Mouse (Mus musculus): ENCODE measurements at regions not wholly inside any gene's neighbourhood (a gene's known extent, or its start where the extent isn't known, plus 50 kb on each side); places are given as distances from the start of the nearest gene placed in this dataset.

DNA sequence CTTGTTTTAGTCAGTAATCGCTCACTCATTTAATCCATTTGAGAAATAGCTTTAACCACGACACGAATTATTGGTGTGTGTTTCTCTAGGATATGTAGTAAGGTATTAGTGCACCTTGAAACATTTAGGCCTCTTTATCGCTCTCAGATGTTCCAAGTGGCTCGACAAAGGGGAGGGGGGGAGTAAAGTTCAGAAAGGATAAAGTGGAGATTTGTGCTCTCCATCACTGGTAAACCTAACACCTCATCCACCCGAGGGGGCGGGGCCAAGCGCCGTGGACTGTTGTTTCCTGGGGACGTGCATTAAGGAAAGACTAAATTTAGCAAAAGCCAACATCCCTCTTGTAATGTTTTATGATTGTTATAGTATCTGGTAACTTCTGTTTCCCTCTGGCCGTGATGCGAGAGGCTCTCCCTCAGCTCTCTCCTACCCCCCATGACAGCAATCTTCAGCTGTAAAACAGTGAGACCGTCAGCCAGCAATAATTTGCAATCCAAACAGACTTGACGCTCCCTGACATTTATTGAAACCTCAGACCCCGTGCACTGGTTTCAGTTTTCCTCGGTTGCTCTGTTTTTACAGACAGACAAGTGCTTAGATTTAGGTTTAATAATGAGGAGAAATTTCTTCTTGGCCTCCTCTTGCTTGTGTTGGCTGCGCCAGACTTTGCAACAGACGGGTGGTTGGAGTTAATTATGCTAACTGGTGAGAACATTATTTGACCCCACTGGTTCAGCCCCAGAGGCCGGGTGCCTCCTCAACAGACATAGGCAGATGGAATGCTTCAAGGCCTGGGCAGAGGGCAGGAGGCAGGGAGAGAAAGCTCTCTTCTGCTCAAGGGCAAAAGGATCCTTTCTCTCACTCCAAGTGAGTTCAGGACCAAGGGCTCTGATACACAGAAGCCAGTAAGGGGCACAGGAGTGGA, 542.8 kb upstream of the Sox9 start:
- DNase-seq, result no peak

DNA sequence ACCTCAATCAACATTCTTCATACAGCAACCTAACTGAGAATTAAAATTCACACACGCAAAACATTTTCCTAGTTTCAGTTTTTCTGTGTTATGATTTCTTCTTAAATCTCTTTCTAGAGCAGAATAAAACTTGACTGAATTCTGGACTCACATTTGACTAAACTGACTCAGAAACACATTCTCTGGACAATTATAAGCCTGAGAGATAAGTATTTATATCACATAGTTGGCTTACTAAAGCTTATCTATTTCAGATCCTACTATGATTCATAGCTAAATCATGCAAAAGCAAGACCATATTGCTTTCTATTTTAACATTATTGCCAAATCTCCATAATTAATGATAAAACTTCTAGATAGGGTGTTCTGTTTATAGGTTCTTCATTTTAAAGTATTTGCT, 529.5 kb upstream of the Sox9 start:
- no peak for DNase-seq

DNA sequence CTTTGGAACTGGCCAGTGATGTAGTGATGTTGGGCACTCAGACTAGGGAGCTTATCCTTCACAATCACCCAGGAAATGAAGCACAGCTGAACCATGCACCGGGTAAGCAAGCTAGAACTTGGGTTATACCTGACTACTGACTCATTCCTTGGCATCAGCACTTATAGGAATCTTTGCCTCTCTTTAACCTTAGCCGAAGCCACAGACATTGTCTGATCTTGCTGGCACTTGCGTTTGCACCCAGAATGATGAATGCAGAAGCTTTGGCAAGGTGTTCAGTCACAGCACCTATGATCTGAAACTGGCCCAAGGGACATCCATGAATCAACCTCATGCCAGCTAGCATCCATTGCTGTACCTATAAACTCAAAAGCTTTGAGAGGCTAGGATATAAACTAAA, 529.0 kb upstream of the Sox9 start:
- DNase-seq, result no peak

- DNase-seq, result no peak
Measured at GRCm38 (mm10) chr11:112256326-112256725, 525.7 kb upstream of the Sox9 start.

GRCm38 (mm10) chr11:112264077-112264476, 517.9 kb upstream of the Sox9 start:
- no peak for DNase-seq

- no peak for DNase-seq
Measured at GRCm38 (mm10) chr11:112270911-112271310, 511.1 kb upstream of the Sox9 start.

- no peak for DNase-seq
Measured at GRCm38 (mm10) chr11:112278566-112278965, 503.5 kb upstream of the Sox9 start.

- DNase-seq, result no peak
Measured at GRCm38 (mm10) chr11:112282911-112283310, 499.1 kb upstream of the Sox9 start.

DNA sequence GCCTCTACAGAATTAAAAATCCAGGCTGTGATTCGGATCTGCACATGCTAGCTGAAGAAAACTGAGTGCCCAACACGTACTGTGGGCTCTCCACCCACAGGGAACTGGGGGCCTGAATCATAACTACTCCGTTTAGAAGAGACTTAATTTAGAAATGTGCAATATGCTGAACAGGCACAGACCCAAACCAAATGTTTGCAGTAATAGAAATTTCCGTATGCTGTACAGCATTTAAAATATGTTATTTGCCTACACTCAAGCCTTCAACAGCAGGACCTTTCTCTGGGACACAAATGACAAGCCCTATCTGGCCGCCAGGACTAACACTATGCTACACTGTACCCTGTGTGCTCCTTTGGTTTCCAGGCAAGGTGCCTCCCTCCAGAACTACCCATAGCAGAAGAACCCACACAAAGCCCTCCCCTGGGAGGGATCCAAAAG, 483.1 kb upstream of the Sox9 start:
- DNase-seq, result no peak

DNA sequence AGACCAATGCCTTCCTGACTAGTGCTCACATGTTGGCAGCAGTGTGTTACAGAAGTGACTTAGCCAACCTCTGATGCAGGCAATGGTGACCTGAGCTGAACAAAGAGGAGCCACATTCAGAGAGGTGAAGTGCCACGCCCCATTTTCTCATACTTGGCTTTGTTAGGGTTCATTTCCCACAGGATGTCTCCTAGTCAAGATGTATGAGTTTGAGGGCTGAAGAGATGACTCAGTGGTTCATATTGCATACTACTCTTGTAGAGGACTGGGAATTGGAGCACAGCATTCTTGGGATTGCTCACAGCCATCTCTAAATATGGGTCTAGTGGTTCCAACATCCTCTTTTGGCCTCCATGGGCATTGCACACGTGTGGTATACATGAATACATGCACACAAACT, 478.9 kb upstream of the Sox9 start:
- DNase-seq, result no peak

- DNase-seq, result no peak
Measured at GRCm38 (mm10) chr11:112325850-112326249, 456.2 kb upstream of the Sox9 start.

DNA sequence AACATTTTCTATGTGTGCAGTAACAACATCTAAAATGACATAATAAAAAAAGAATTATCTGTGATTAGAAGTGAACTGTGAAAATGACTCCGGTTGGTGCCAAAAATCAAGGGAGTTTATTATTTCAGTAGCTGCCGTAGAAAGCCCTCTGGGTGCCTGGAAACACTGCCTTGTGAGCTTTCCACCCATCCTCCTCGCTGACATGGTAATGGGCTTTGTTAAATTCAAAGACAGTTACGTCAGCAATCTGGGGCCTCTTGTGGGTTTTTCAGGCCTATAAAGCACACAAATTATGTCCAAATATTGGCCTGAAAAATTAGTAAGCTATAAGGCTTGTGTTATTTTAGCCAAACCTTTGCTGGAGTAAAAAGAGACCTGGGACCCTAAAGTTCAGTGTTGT, 454.4 kb upstream of the Sox9 start:
- DNase-seq, result no peak

GRCm38 (mm10) chr11:112345133-112345532, 436.9 kb upstream of the Sox9 start:
- DNase-seq, result no peak

- no peak for DNase-seq
Measured at GRCm38 (mm10) chr11:112345586-112345985, 436.4 kb upstream of the Sox9 start.

DNA sequence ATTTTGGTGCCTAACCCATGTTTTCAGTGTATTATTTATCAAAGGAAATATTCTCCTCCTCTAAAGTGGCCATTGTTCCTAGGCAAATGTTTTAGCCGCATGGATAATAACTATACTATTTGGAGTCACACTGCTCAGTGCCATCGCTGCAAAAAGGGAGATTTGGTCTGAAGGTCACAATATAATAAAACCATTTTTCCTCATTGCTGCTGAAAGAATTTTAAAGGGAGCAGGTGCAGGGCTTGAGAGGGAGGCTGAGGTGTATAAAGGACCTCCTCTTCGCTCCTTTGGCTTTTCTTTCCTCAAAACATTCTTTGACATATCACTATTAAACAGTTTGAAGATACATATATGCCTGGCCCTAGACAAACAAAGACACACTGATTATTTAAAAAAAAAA, 435.9 kb upstream of the Sox9 start:
- DNase-seq, result no peak

DNA sequence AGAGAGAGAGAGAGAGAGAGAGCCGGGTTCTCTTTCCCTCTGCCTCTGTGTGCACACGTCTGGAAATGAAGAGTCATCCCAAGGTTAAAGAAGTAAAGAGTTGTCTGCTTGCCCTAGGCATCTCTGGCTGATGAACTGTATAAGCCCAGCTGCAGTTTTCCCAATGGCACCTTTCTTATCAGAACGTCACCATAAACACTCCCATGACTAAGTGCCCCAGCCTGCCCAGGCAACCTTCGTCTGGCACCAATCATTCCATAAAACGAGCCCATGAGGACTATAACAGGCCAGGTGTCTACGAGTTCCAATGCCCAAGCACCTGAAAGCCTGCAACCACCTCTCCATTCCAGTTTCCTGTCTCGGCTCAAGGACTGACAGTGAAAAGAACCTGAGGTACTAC, 435.5 kb upstream of the Sox9 start:
- DNase-seq, result no peak

- DNase-seq, result no peak
Measured at GRCm38 (mm10) chr11:112355311-112355710, 426.7 kb upstream of the Sox9 start.

DNA sequence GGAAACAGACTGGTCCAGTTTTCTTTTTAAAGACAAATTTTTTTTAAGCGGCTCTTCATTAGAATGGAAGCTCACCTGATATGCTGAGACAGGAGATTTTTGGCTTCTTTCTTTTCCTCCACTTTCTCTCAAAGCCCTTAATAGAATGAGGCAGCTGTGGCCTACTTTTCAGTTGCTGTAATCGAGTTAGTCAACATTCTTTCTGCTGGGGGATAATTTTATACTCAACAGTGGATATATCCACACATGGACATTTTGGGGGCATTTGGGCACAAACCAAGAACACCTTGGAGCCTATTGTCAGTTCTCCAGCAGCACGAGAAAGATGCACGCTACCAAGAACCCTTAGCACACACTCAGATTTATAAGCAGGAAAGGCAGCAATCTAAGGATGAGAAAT, 415.3 kb upstream of the Sox9 start:
- no peak for DNase-seq

- no peak for DNase-seq
Measured at GRCm38 (mm10) chr11:112370941-112371340, 411.1 kb upstream of the Sox9 start.

GRCm38 (mm10) chr11:112400069-112400468, 382.0 kb upstream of the Sox9 start:
- DNase-seq, result no peak

GRCm38 (mm10) chr11:112407681-112408080, 374.3 kb upstream of the Sox9 start:
- no peak for DNase-seq

DNA sequence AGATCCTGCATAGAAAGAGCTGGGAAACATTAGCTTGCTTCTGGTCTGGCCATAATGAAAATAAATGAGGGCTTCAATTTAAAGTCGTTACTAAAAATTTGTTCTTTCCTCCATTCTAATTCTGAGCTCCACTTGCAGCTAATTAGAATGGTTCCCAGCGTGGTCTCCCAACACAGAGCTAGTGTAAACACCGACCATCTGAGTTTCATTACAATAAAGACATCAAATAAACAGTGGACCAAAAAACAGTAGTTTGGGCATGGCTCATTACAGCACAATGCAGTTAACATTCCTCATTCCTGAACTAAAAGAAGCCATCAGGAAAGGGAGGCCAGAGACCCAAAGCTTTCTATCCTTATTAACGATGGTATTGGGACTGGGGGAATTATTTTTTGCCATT, 369.6 kb upstream of the Sox9 start:
- DNase-seq, result no peak

DNA sequence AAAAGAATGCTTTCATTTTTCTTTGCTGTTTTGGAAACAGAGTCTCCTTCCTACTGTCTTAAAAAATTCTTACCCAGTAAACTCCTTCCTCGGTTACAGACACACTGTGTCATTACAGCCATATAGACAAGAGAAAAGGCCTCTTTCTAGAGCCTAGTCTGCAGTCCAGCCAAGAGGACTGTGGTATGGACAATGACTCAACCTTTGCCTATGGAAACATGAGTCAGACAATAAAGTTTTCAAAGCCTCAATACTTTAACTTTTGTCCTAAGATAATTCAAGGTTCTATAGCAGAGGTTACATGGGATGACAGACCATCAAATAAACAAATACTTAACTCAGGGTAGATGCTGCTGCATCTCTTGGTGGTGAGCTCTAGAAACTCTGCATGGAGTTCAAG, 339.4 kb upstream of the Sox9 start:
- DNase-seq, result no peak

DNA sequence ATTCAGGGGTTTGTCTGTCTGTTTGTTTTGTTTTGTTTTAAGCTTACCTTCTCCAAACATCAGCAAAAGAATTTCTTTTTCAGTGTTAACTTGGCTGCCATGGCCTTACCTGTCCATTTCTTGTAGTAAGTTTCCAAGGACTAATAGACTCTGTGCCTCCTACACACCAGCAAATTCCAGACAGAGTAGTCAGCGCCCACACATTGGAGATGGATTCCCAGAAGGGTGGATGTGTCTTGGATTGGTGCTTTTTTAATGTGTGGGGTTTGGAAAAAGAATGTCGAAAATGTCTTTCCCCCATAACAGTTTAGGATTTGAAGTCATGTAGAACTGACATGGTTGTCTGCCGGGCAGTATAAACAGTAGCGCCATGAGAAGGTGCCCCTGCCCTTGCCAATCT, 338.1 kb upstream of the Sox9 start:
- DNase-seq, result no peak

Measured in gastrocnemius, postnatal 25 days (tissue).